Mouse (Mus musculus): ENCODE measurements around the gene Robo1. TPM values are rescaled to one million over a fixed set of nuclear protein-coding genes. Genes with fewer than 3 reads are reported as not detected.
A peak's percentile ranks its signal among the peaks of the same experiment; 100 is the strongest.

The Robo1 gene
- polyA plus RNA-seq, 1 experiment from 2014 or later = 100 TPM

DNA sequence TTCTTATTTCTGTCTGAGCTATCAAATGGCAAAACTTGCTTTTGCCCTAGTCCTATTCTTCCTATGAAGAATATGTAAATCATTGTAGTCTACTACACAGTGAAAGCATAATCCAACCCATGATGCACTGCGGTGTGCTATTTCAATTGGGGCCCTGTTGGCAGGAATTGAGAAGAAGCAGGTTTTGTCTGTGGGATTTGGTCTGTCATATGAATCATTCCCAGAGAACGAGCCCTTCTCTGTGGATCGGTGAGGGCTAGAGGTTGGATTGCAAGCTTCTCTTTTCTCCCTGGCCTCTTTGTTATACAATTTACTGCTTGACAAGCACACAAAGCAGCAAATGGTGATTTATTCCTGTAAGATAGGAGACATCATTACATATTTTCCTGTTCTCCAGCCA is 85.4 kb downstream of the Robo1 start:
- Histone ChIP-seq H3K9ac (replicated peaks) (no peak overlapping the region), H3K4me3 (no peak overlapping the region), H3K9me3 (no peaks in the 10 kb centered on the region), H3K27ac (replicated peaks) (no peak overlapping the region), H3K4me1 (no peaks in the 10 kb centered on the region), H3K27me3 (no peaks in the 10 kb centered on the region), H3K4me2 (replicated peaks) (no peak overlapping the region), H3K36me3 (no peaks in the 10 kb centered on the region)
- ATAC-seq (ENCODE audit: low FRiP score, low read depth) = no peak
- WGBS = 55% methylated on average over 3 of the region's 3 CpGs

- peak; percentile 63 for ATAC-seq (ENCODE audit: low FRiP score, low read depth)
- Histone ChIP-seq H3K4me3 (no peak overlapping the region), H3K4me1 (peaks cover 10% of the 10 kb centered on the region; the same call in 1 of the 2 replicates), H3K36me3 (no peaks in the 10 kb centered on the region), H3K27ac (replicated peaks) (no peak overlapping the region), H3K9ac (replicated peaks) (no peak overlapping the region), H3K27me3 (no peaks in the 10 kb centered on the region), H3K4me2 (replicated peaks) (no peak overlapping the region), H3K9me3 (no peaks in the 10 kb centered on the region)
- 25% methylated on average over 5 of the region's 5 CpGs for WGBS
These were observed 90.7 kb downstream of the Robo1 start for GRCm38 (mm10) chr16:72398811-72399210.

DNA sequence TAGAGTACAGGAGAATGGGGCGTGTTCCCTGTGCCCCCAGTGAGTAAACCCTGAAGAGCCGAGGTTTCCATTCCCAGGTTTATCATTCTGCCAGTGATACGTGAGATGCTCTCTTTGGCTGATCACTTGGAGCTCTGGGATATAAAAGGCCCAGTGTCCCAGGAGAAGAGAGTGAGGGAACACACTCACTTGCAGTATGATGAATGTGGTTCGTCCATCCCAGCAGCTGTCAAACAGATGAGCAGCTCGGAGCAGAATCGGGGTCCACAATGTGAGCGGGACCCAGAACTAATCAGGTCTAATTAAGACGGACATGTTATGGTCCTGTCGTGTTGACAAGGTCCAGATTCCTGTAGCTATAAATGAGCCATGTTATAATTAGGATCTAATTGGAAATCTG is 94.3 kb downstream of the Robo1 start:
- H3K27me3 ChIP-seq = no peaks in the 10 kb centered on the region
- no peak overlapping the region for H3K9ac ChIP-seq (replicated peaks)
- ATAC-seq (ENCODE audit: low FRiP score, low read depth) = peak; percentile 73
- H3K9me3 ChIP-seq = no peaks in the 10 kb centered on the region
- no peaks in the 10 kb centered on the region for H3K36me3 ChIP-seq
- peak overlapping the region; percentile 0; the same call in 1 of the 2 replicates for H3K4me2 ChIP-seq (replicated peaks)
- no peak overlapping the region for H3K4me3 ChIP-seq
- H3K4me1 ChIP-seq = peaks cover 10% of the 10 kb centered on the region; the same call in 1 of the 2 replicates
- no peak overlapping the region for H3K27ac ChIP-seq (replicated peaks)
- 22% methylated on average over 9 of the region's 9 CpGs for WGBS

GRCm38 (mm10) chr16:72409820-72410219 is 101.7 kb downstream of the Robo1 start:
- H3K9me3 ChIP-seq = no peaks in the 10 kb centered on the region
- H3K36me3 ChIP-seq = no peaks in the 10 kb centered on the region
- H3K4me3 ChIP-seq = no peak overlapping the region
- peaks cover 11% of the 10 kb centered on the region; the same call in 1 of the 2 replicates for H3K4me1 ChIP-seq
- no peaks in the 10 kb centered on the region for H3K27me3 ChIP-seq
- WGBS = 59% methylated on average over 1 of the region's 1 CpGs
- no peak overlapping the region for H3K9ac ChIP-seq (replicated peaks)
- no peak for ATAC-seq (ENCODE audit: low FRiP score, low read depth)
- H3K4me2 ChIP-seq (replicated peaks) = no peak overlapping the region
- no peak overlapping the region for H3K27ac ChIP-seq (replicated peaks)

DNA sequence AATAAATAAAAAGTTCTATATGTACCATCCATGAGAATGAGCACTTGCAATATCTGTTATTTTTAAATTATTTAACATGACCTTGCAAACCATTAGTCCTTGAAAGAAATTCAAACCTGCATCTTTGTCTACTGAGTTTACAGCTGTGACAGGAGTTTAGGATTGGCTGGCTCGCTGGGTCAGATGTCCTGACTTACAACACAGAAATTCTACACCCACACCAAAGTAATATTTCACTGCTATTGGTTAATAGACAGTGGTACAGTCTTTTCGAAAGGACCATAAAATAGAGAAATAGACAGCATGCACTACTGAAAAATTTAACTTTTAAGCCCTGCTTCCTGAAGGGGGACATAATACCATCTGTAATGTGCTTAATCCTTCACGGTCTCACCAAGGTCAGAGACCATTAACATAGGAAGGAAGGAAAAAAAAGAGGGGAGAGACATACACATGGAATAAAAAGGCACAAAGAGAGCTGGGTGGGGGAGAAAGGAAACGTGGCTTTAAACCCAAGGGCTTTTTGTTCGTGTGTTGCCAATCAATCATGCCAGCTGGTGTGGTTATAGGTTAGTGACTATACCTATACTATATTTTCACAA is 103.7 kb downstream of the Robo1 start:
- no peak overlapping the region for H3K4me2 ChIP-seq (replicated peaks)
- H3K9ac ChIP-seq (replicated peaks) = no peak overlapping the region
- no peak overlapping the region for H3K4me3 ChIP-seq
- no peaks in the 10 kb centered on the region for H3K27me3 ChIP-seq
- ATAC-seq (ENCODE audit: low FRiP score, low read depth) = peak; percentile 72
- no peaks in the 10 kb centered on the region for H3K36me3 ChIP-seq
- WGBS = 40% methylated on average over 5 of the region's 5 CpGs
- H3K27ac ChIP-seq (replicated peaks) = no peak overlapping the region
- H3K9me3 ChIP-seq = no peaks in the 10 kb centered on the region
- H3K4me1 ChIP-seq = peaks cover 11% of the 10 kb centered on the region; the same call in 1 of the 2 replicates

GRCm38 (mm10) chr16:72412879-72413278 is 104.8 kb downstream of the Robo1 start:
- 76% methylated on average over 7 of the region's 7 CpGs for WGBS
- no peak for ATAC-seq (ENCODE audit: low FRiP score, low read depth)
- Histone ChIP-seq H3K36me3 (no peaks in the 10 kb centered on the region), H3K9me3 (no peaks in the 10 kb centered on the region), H3K4me3 (no peak overlapping the region), H3K4me1 (peaks cover 11% of the 10 kb centered on the region; the same call in 1 of the 2 replicates), H3K4me2 (replicated peaks) (no peak overlapping the region), H3K27ac (replicated peaks) (0 out of 2 replicates have a peak overlapping the region, but pooled peaks have one; percentile 30), H3K9ac (replicated peaks) (no peak overlapping the region), H3K27me3 (no peaks in the 10 kb centered on the region)

DNA sequence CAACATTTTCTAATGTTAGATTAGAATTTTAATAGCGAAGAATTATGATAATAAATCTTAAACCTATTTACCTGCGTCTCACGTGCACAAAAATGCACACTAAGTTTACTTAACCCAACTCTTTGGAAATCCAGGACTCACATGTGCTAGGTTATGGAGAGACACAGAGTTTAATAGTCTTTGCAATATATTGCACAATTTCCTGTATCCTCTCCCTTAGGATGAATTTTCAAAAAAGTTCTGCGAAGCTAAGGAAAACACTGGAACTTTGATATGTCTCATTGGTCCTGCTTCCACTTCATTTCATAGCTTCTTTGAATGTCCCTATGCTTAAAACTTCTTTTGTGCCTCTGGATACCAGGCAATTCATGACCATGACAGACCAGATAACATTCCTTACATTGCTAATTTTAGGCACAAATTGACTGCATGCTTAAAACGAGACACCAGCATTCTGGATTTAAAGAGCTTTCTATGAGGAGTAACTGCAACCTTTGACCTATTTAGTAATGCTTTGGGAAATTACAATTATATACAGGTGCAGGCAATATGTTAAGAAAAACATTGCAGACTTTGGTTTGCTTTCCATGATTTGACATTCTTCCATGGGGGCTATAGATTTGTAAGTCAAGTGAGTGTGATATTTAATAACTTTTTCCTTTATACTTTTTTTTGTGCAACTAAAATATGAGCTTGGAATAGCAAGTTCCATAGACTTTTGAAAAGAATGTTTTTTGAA is 111.4 kb downstream of the Robo1 start:
- Histone ChIP-seq H3K4me3 (no peak overlapping the region), H3K27me3 (no peaks in the 10 kb centered on the region), H3K4me1 (no peaks in the 10 kb centered on the region), H3K9me3 (no peaks in the 10 kb centered on the region), H3K4me2 (replicated peaks) (no peak overlapping the region), H3K36me3 (no peaks in the 10 kb centered on the region), H3K27ac (replicated peaks) (no peak overlapping the region), H3K9ac (replicated peaks) (no peak overlapping the region)
- ATAC-seq (ENCODE audit: low FRiP score, low read depth) = no peak
- WGBS = 76% methylated on average over 5 of the region's 5 CpGs

- ATAC-seq (ENCODE audit: low FRiP score, low read depth) = no peak
- H3K27ac ChIP-seq (replicated peaks) = no peak overlapping the region
- H3K9ac ChIP-seq (replicated peaks) = no peak overlapping the region
- no peak overlapping the region for H3K4me3 ChIP-seq
- H3K4me1 ChIP-seq = no peaks in the 10 kb centered on the region
- 77% methylated on average over 4 of the region's 4 CpGs for WGBS
- no peaks in the 10 kb centered on the region for H3K9me3 ChIP-seq
- no peaks in the 10 kb centered on the region for H3K36me3 ChIP-seq
- no peaks in the 10 kb centered on the region for H3K27me3 ChIP-seq
- H3K4me2 ChIP-seq (replicated peaks) = no peak overlapping the region
These were observed 114.3 kb downstream of the Robo1 start for GRCm38 (mm10) chr16:72422426-72422825.

GRCm38 (mm10) chr16:72434396-72434795 is 126.3 kb downstream of the Robo1 start:
- Histone ChIP-seq H3K4me1 (0 out of 2 replicates have a peak, but pooled peaks cover 2% of the 10 kb centered on the region), H3K27ac (replicated peaks) (no peak overlapping the region), H3K9ac (replicated peaks) (no peak overlapping the region), H3K9me3 (no peaks in the 10 kb centered on the region), H3K27me3 (no peaks in the 10 kb centered on the region), H3K4me2 (replicated peaks) (no peak overlapping the region), H3K4me3 (no peak overlapping the region), H3K36me3 (no peaks in the 10 kb centered on the region)
- no peak for ATAC-seq (ENCODE audit: low FRiP score, low read depth)

DNA sequence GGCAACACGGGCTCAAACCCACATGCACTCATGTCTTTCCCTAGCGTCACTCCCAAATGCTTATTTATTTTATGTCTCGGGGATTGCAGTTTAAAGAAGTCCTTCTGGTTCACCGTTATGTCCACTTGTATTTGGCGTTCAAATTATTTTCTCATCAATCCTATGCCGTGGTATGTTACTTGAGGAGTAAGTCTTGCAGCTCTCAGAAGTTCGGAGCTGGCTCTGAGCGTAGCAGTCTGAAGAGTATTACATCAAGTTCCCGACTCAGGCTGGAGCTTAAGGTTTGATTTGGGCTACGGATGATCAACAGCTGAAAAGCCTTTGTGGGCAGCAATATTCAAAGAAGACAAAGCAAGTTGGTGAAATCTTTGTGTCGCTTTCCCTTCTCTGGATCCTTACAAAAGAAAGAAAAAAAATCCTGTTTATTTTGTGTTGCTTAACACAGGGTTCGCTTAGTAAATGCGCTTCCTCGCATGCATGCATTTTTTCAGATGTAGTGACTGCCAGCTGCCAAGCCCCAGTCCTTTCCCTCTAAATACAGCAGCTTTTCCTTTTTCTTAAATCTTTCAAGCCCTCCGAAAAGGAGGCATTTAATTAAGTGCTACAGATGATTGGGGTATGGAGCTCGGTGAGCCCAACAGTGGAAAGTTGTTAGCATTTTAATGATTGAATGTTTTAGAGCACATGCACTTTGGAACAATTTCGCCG is 136.5 kb downstream of the Robo1 start:
- no peaks in the 10 kb centered on the region for H3K9me3 ChIP-seq
- WGBS = 41% methylated on average over 18 of the region's 18 CpGs
- ATAC-seq (ENCODE audit: low FRiP score, low read depth) = peak; percentile 41; the same call in 1 of the 2 replicates
- H3K4me2 ChIP-seq (replicated peaks) = 0 out of 2 replicates have a peak overlapping the region, but pooled peaks have one; percentile 25
- peaks cover 15% of the 10 kb centered on the region for H3K4me1 ChIP-seq
- H3K36me3 ChIP-seq = no peaks in the 10 kb centered on the region
- H3K9ac ChIP-seq (replicated peaks) = no peak overlapping the region
- no peaks in the 10 kb centered on the region for H3K27me3 ChIP-seq
- H3K4me3 ChIP-seq = no peak overlapping the region
- H3K27ac ChIP-seq (replicated peaks) = no peak overlapping the region

GRCm38 (mm10) chr16:72458155-72458554 is 150.0 kb downstream of the Robo1 start:
- no peaks in the 10 kb centered on the region for H3K27me3 ChIP-seq
- H3K9me3 ChIP-seq = no peaks in the 10 kb centered on the region
- no peak overlapping the region for H3K27ac ChIP-seq (replicated peaks)
- no peaks in the 10 kb centered on the region for H3K36me3 ChIP-seq
- no peak overlapping the region for H3K9ac ChIP-seq (replicated peaks)
- no peak overlapping the region for H3K4me2 ChIP-seq (replicated peaks)
- ATAC-seq (ENCODE audit: low FRiP score, low read depth) = no peak
- no peaks in the 10 kb centered on the region for H3K4me1 ChIP-seq
- WGBS = 55% methylated on average over 10 of the region's 10 CpGs
- no peak overlapping the region for H3K4me3 ChIP-seq

- ATAC-seq (ENCODE audit: low FRiP score, low read depth) = no peak
- no peaks in the 10 kb centered on the region for H3K27me3 ChIP-seq
- 52% methylated on average over 10 of the region's 10 CpGs for WGBS
- H3K4me3 ChIP-seq = no peak overlapping the region
- H3K9me3 ChIP-seq = no peaks in the 10 kb centered on the region
- H3K27ac ChIP-seq (replicated peaks) = no peak overlapping the region
- H3K4me2 ChIP-seq (replicated peaks) = no peak overlapping the region
- no peaks in the 10 kb centered on the region for H3K4me1 ChIP-seq
- no peak overlapping the region for H3K9ac ChIP-seq (replicated peaks)
- H3K36me3 ChIP-seq = no peaks in the 10 kb centered on the region
These were observed 150.5 kb downstream of the Robo1 start for GRCm38 (mm10) chr16:72458576-72458975.

Data from midbrain, embryonic 12.5 days (tissue).